Mouse (Mus musculus): Measurements from ENCODE around the gene Fam81a. TPM values are rescaled to one million over a fixed set of nuclear protein-coding genes. Genes with fewer than 3 reads are reported as not detected.

The Fam81a gene
- polyA plus RNA-seq, 1 experiment from 2014 or later: 6.3 TPM

DNA sequence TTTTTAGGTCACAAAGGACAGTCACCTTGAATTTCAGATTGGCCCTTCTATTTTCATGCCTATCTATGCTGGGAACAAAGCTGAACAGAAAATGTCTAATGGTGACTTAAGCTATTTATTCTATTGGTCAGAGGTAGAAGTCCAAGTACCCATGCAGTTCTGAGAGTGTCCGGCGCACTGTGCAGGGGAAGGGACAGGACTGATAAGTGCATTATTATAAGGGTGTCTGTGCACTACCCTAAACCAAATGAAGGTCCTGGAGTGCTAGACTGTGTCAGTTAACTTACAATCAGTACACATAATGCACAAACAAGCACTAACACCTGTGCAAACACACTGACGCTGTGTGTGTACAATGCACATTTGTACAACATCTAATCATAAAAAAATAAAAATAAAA is 74.9 kb downstream of the Fam81a start:
- Histone ChIP-seq H3K4me2 (replicated peaks; ENCODE audit: low read depth, low read length) (no peak overlapping the region), H3K9ac (ENCODE audit: low read depth, low read length) (no peak overlapping the region), H3K9me3 (ENCODE audit: control insufficient read depth, low read length) (no peaks in the 10 kb centered on the region), H3K4me3 (ENCODE audit: low read depth, low read length) (no peak overlapping the region), H3K27me3 (ENCODE audit: control insufficient read depth, insufficient read depth, low read length) (no peaks in the 10 kb centered on the region), H3K4me1 (replicated peaks; ENCODE audit: control insufficient read depth, insufficient read depth, low read length) (no peaks in the 10 kb centered on the region), H3K36me3 (ENCODE audit: control insufficient read depth, insufficient read depth, low read length) (no peaks in the 10 kb centered on the region), H3K27ac (ENCODE audit: low read depth, low read length) (no peak overlapping the region)
- DNase-seq (ENCODE audit: low spot score) (no peak), ATAC-seq (ENCODE audit: low FRiP score) (no peak)
- 87% methylated on average over 3 of the region's 3 CpGs for WGBS

GRCm38 (mm10) chr9:70062012-70062411 is 80.3 kb downstream of the Fam81a start:
- DNase-seq (ENCODE audit: low spot score) (no peak), ATAC-seq (ENCODE audit: low FRiP score) (no peak)
- H3K36me3 ChIP-seq (ENCODE audit: control insufficient read depth, insufficient read depth, low read length): no peaks in the 10 kb centered on the region
- no peak overlapping the region for H3K4me3 ChIP-seq (ENCODE audit: low read depth, low read length)
- no peaks in the 10 kb centered on the region for H3K9me3 ChIP-seq (ENCODE audit: control insufficient read depth, low read length)
- H3K4me2 ChIP-seq (replicated peaks; ENCODE audit: low read depth, low read length): no peak overlapping the region
- H3K27me3 ChIP-seq (ENCODE audit: control insufficient read depth, insufficient read depth, low read length): no peaks in the 10 kb centered on the region
- no peaks in the 10 kb centered on the region for H3K4me1 ChIP-seq (replicated peaks; ENCODE audit: control insufficient read depth, insufficient read depth, low read length)
- WGBS: 90% methylated on average over 3 of the region's 3 CpGs
- H3K27ac ChIP-seq (ENCODE audit: low read depth, low read length): no peak overlapping the region
- H3K9ac ChIP-seq (ENCODE audit: low read depth, low read length): no peak overlapping the region

DNA sequence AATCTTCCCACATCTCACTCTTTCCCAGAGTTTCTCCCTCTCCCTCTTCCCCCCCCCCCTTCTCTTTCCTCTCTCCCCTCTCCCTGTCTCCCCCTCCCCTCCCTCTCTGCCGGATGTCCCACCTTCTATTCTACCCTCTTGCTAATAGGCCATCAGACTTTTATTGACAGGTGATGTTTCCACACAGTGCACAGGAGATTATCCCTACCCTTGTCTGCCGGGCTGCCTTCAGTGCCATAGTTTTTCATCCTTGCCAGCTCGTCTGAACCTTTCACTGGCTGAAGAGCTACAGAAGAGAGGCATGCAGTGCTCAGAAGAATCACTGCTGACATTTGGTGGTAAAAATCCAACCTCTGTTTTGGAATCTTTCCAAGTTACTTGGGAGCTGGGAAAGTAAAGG is 88.9 kb downstream of the Fam81a start:
- Histone ChIP-seq H3K27me3 (ENCODE audit: control insufficient read depth, insufficient read depth, low read length) (no peaks in the 10 kb centered on the region), H3K4me2 (replicated peaks; ENCODE audit: low read depth, low read length) (no peak overlapping the region), H3K4me1 (replicated peaks; ENCODE audit: control insufficient read depth, insufficient read depth, low read length) (no peaks in the 10 kb centered on the region), H3K36me3 (ENCODE audit: control insufficient read depth, insufficient read depth, low read length) (no peaks in the 10 kb centered on the region), H3K9ac (ENCODE audit: low read depth, low read length) (no peak overlapping the region), H3K4me3 (ENCODE audit: low read depth, low read length) (no peak overlapping the region), H3K27ac (ENCODE audit: low read depth, low read length) (no peak overlapping the region), H3K9me3 (ENCODE audit: control insufficient read depth, low read length) (no peaks in the 10 kb centered on the region)
- DNase-seq (ENCODE audit: low spot score): no peak
- no peak for ATAC-seq (ENCODE audit: low FRiP score)
- WGBS: 58% methylated on average over 3 of the region's 3 CpGs

- Histone ChIP-seq H3K4me2 (replicated peaks; ENCODE audit: low read depth, low read length) (no peak overlapping the region), H3K4me3 (ENCODE audit: low read depth, low read length) (no peak overlapping the region), H3K9me3 (ENCODE audit: control insufficient read depth, low read length) (no peaks in the 10 kb centered on the region), H3K4me1 (replicated peaks; ENCODE audit: control insufficient read depth, insufficient read depth, low read length) (no peaks in the 10 kb centered on the region), H3K36me3 (ENCODE audit: control insufficient read depth, insufficient read depth, low read length) (no peaks in the 10 kb centered on the region), H3K27ac (ENCODE audit: low read depth, low read length) (no peak overlapping the region), H3K9ac (ENCODE audit: low read depth, low read length) (no peak overlapping the region), H3K27me3 (ENCODE audit: control insufficient read depth, insufficient read depth, low read length) (no peaks in the 10 kb centered on the region)
- 60% methylated on average over 3 of the region's 3 CpGs for WGBS
- no peak for DNase-seq (ENCODE audit: low spot score)
- ATAC-seq (ENCODE audit: low FRiP score): no peak
Measured at GRCm38 (mm10) chr9:70052730-70053129, 89.6 kb downstream of the Fam81a start.

GRCm38 (mm10) chr9:70049839-70050238 is 92.5 kb downstream of the Fam81a start:
- Histone ChIP-seq H3K27ac (ENCODE audit: low read depth, low read length) (no peak overlapping the region), H3K9me3 (ENCODE audit: control insufficient read depth, low read length) (no peaks in the 10 kb centered on the region), H3K36me3 (ENCODE audit: control insufficient read depth, insufficient read depth, low read length) (no peaks in the 10 kb centered on the region), H3K9ac (ENCODE audit: low read depth, low read length) (no peak overlapping the region), H3K4me1 (replicated peaks; ENCODE audit: control insufficient read depth, insufficient read depth, low read length) (no peaks in the 10 kb centered on the region), H3K4me2 (replicated peaks; ENCODE audit: low read depth, low read length) (no peak overlapping the region), H3K27me3 (ENCODE audit: control insufficient read depth, insufficient read depth, low read length) (no peaks in the 10 kb centered on the region), H3K4me3 (ENCODE audit: low read depth, low read length) (no peak overlapping the region)
- ATAC-seq (ENCODE audit: low FRiP score) (no peak), DNase-seq (ENCODE audit: low spot score) (no peak)
- WGBS: 54% methylated on average over 8 of the region's 8 CpGs

- Histone ChIP-seq H3K4me2 (replicated peaks; ENCODE audit: low read depth, low read length) (no peak overlapping the region), H3K9ac (ENCODE audit: low read depth, low read length) (no peak overlapping the region), H3K36me3 (ENCODE audit: control insufficient read depth, insufficient read depth, low read length) (no peaks in the 10 kb centered on the region), H3K9me3 (ENCODE audit: control insufficient read depth, low read length) (no peaks in the 10 kb centered on the region), H3K27me3 (ENCODE audit: control insufficient read depth, insufficient read depth, low read length) (no peaks in the 10 kb centered on the region), H3K4me3 (ENCODE audit: low read depth, low read length) (no peak overlapping the region), H3K27ac (ENCODE audit: low read depth, low read length) (no peak overlapping the region), H3K4me1 (replicated peaks; ENCODE audit: control insufficient read depth, insufficient read depth, low read length) (no peaks in the 10 kb centered on the region)
- WGBS: 39% methylated on average over 3 of the region's 3 CpGs
- DNase-seq (ENCODE audit: low spot score) (no peak), ATAC-seq (ENCODE audit: low FRiP score) (no peak)
Measured at GRCm38 (mm10) chr9:70049416-70049783, 93.0 kb downstream of the Fam81a start.

DNA sequence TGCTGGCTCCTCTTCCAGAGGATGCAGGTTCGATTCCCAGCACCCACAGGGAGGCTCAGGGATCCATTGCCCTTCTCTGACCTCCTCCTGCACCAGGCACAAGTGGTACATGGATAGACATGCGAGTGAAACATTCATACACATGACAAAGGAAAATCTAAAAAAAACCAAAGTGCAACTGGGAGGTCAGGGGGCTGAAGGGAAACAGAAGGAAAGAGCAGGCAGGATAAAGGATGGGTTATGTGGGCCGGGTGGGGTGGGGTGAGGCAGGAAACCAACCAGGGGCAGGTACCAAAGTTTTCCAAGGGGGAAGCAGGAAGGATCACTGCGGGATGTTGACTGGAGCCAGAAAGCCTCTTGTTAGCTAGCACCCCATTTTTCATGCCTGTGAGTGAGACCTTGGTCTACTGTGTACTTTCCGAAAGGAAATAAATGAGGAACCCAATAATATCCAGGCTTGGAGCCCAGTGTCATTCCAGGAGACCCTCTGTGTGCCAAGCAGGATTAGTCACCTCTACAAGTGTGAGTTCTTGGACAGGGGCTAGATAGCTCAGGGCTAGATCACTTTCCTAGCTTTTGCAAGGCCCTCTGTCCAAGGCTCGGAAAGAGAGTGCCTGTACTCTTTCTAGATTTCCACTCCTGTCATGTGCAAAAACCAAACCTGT is 93.5 kb downstream of the Fam81a start:
- Histone ChIP-seq H3K9me3 (ENCODE audit: control insufficient read depth, low read length) (no peaks in the 10 kb centered on the region), H3K36me3 (ENCODE audit: control insufficient read depth, insufficient read depth, low read length) (no peaks in the 10 kb centered on the region), H3K9ac (ENCODE audit: low read depth, low read length) (no peak overlapping the region), H3K27me3 (ENCODE audit: control insufficient read depth, insufficient read depth, low read length) (no peaks in the 10 kb centered on the region), H3K4me3 (ENCODE audit: low read depth, low read length) (no peak overlapping the region), H3K4me2 (replicated peaks; ENCODE audit: low read depth, low read length) (no peak overlapping the region), H3K4me1 (replicated peaks; ENCODE audit: control insufficient read depth, insufficient read depth, low read length) (no peaks in the 10 kb centered on the region), H3K27ac (ENCODE audit: low read depth, low read length) (no peak overlapping the region)
- 61% methylated on average over 6 of the region's 6 CpGs for WGBS
- ATAC-seq (ENCODE audit: low FRiP score): no peak
- DNase-seq (ENCODE audit: low spot score): no peak

GRCm38 (mm10) chr9:70048280-70048679 is 94.1 kb downstream of the Fam81a start:
- DNase-seq (ENCODE audit: low spot score) (no peak), ATAC-seq (ENCODE audit: low FRiP score) (no peak)
- H3K4me2 ChIP-seq (replicated peaks; ENCODE audit: low read depth, low read length): no peak overlapping the region
- no peak overlapping the region for H3K27ac ChIP-seq (ENCODE audit: low read depth, low read length)
- no peaks in the 10 kb centered on the region for H3K4me1 ChIP-seq (replicated peaks; ENCODE audit: control insufficient read depth, insufficient read depth, low read length)
- no peak overlapping the region for H3K9ac ChIP-seq (ENCODE audit: low read depth, low read length)
- H3K36me3 ChIP-seq (ENCODE audit: control insufficient read depth, insufficient read depth, low read length): no peaks in the 10 kb centered on the region
- no peaks in the 10 kb centered on the region for H3K27me3 ChIP-seq (ENCODE audit: control insufficient read depth, insufficient read depth, low read length)
- no peak overlapping the region for H3K4me3 ChIP-seq (ENCODE audit: low read depth, low read length)
- 54% methylated on average over 5 of the region's 5 CpGs for WGBS
- H3K9me3 ChIP-seq (ENCODE audit: control insufficient read depth, low read length): no peaks in the 10 kb centered on the region

- H3K27ac ChIP-seq (ENCODE audit: low read depth, low read length): no peak overlapping the region
- DNase-seq (ENCODE audit: low spot score) (no peak), ATAC-seq (ENCODE audit: low FRiP score) (no peak)
- no peaks in the 10 kb centered on the region for H3K27me3 ChIP-seq (ENCODE audit: control insufficient read depth, insufficient read depth, low read length)
- no peaks in the 10 kb centered on the region for H3K9me3 ChIP-seq (ENCODE audit: control insufficient read depth, low read length)
- H3K9ac ChIP-seq (ENCODE audit: low read depth, low read length): no peak overlapping the region
- no peak overlapping the region for H3K4me3 ChIP-seq (ENCODE audit: low read depth, low read length)
- H3K36me3 ChIP-seq (ENCODE audit: control insufficient read depth, insufficient read depth, low read length): no peaks in the 10 kb centered on the region
- H3K4me2 ChIP-seq (replicated peaks; ENCODE audit: low read depth, low read length): no peak overlapping the region
- no peaks in the 10 kb centered on the region for H3K4me1 ChIP-seq (replicated peaks; ENCODE audit: control insufficient read depth, insufficient read depth, low read length)
- 69% methylated on average over 3 of the region's 3 CpGs for WGBS
Measured at GRCm38 (mm10) chr9:70047839-70048238, 94.5 kb downstream of the Fam81a start.

All from hindbrain, embryonic 11.5 days (tissue).